Mouse (Mus musculus) embryo, embryonic 10 days (tissue): ENCODE data around the gene Zfp146.
"Not testable (repeated sequence)": the region's sequence is repeated elsewhere in the genome, so short reads cannot be mapped to it uniquely, and the experiment has no call there.

Source experiments
- DNase-seq: peaks from one replicate; pipeline ENCODE4 v3.0.0-alpha.2; 2015; ENCODE audit warnings: low spot score

The Zfp146 gene

GRCm38 (mm10) chr7:30122188-30122530, 47.4 kb downstream of the Zfp146 start:
- peak; percentile 22 for DNase-seq

DNA sequence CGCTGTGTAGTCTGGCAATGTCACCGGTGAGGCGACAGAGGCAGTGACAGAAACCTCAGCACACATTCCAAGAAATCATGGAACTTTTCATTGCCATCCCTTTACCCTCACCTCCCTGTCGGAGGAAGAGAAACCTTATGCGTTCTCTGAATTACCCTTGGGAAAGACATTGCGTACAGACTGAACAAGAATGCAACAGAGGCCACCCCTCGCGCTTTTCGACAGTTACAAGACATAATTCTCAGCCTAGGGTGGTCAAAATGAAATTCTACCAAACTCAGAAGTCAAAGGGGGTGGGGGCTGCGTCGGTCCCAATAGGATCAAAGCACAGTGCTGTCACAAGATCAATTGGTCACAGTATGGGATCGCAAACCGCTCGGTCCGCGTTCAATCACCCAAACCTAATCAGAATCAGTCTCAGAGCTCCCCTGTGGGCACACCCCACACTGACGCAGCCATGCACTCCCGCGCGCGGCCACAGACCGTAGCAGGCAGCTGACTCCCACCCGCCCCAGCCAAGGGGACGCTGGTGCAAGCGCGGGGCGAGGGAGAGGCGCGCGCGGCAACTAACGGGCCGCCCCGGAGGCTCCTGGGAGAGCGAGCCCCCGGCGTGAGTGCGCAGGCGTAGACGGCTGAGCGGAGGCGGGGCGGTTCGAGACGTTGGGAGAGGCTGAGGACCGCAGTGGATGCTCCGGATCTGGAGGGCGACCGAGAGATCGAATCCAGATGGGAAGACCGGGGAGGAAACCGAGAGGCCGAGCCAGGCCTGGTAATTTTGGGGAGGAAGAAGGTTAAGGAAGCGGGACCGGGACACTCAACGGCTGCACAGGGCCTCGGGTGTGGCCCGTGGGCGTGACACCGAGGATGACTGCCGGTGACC, 48.0 kb downstream of the Zfp146 start, which contains the start of gene Zfp382:
Zfp382 (plus strand) TSS at position 635 of the 880 bp plus-strand sequence.
- DNase-seq = peak; percentile 96

GRCm38 (mm10) chr7:30117935-30118334, 51.6 kb downstream of the Zfp146 start:
- DNase-seq = not testable (repeated sequence)

DNA sequence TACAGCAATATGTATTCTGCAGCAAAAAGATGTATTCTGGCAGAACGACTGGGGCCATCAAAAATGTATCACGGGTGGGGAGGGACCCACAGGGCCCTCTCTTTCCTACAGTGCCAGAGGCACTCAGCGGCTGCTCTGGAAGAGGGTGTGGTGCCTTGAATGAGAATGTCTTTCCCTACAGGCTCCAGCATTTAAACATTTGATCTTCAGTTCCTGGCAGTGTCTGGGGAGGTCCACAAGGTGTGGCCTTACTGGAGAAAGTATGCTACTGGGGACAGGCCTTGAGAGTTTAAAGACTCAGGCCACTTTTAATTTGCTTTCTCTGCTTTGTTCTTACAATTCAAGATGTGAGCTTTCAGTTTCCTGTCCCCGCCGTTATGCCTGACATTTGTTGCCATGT, 53.5 kb downstream of the Zfp146 start:
- no peak for DNase-seq
